Mouse (Mus musculus) left cerebral cortex, postnatal 36 days (tissue): Measurements from ENCODE around the gene Cln3. TPM values are rescaled to one million over a fixed set of nuclear protein-coding genes. Genes with fewer than 3 reads are reported as not detected.
A peak's percentile ranks its signal among the peaks of the same experiment; 100 is the strongest.

ENCODE experiments used
- DNase-seq, 2 experiments: peaks; one replicate each; pipeline ENCODE4 v3.0.0; 2021 to 2022; ENCODE audit warnings: low spot score in 2 of 2, mixed read lengths in 1 of 2
- intact Hi-C: fragments of 180-260 bp; cut with DNase I; formaldehyde crosslinking; loops from one replicate; pipeline ENCODE4 v1.15.1; 2025
- microRNA-seq: library from miRNA; unstranded; fragments of <30 nt; microRNA quantifications from one replicate; pipeline ENCODE4 v1.2.0, GENCODE M21; 2022
- total RNA-seq, 2 experiments: library from RNA; stranded (reverse); gene quantifications; 2 replicates each; pipeline ENCODE4 v1.2.3; 2021

Gene Cln3
- total RNA-seq, 2 experiments from 2014 or later, result 27.4 to 35.8 TPM

DNA sequence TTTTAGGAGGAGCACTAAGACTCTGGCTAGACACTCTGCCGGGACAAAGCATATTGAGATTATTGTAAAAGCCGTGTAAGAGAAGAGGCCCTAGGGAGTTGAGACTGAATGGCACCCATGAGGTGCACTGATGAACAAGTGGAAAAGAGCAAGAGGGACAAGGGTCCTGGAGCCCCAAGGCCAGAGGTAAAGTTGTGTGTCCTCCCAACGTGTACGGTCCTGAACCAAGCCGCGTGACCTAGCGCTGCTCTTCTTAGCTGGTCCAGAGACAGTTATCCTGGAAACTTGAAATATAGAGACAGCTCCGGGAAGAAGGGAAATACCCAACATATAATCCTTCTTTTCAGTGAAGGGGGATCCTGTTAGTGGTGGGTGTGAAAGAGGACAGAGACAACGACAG, 49.2 kb downstream of the Cln3 start:
- intact Hi-C loops, result no loop called here
- DNase-seq, result no peak

DNA sequence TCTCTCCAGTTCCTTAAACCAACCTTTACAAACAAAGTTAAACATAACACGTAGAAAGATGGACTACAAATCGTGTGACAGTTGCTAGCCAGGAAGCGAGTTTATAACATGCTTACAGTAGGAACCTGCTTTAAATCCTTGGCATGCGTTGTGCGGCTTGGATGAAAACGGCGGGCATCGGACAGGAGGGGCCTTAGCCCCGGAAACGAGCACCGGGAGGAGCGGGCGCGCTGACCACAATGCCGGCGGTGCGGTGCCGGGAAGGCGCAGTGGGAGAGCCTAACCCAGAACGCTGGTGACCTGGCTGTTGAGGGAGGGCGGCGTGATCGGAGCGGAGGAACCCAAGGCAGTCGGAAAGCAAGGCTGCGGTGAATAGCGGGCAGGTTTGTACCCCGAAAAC, 49.9 kb downstream of the Cln3 start:
- intact Hi-C loops, result no loop called here
- no peak for DNase-seq

DNA sequence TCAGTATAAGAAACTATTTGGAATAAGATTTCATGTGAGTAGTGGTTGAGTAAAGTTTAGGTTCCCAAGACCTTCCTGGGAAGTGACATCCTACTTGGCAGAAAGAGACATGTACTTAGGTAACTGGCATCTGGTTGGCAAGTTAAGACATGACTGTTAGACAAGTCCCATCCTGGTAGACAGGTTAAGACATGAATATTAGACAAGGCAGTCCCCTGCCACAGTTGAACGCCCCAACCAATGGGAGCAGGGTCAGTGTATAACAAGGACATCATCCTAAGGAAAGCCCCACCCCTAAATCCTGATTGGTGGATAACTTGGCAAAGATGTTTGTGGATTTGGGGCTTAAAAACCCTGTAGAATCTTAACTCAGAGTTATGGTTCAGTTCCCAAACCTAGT, 52.2 kb downstream of the Cln3 start:
- intact Hi-C loops, result no loop called here
- no peak for DNase-seq

DNA sequence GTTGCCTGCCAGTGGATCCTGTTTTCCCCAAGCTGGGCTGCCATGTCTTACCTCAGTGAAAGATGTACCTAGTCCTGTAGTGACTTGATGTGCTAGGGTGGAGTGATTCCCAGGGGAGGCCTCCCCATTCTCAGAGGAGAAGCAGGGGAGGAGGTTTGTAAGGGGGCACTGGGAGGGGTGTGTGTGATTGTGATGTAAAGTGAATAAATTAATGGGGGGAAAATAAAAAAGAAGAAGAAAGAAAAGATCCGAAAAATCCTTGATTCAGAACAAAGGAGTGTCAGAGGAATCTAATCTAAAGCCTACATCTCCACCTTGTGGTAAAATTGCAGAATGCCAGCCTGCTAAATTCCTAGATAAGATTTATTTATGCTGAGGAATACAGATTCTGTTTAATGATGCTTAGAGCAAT, 57.4 kb downstream of the Cln3 start:
- no peak for DNase-seq
- intact Hi-C loops, result loop anchor here (2.0 to 5.0 kb wide), 3 partner anchors 51 to 206 kb away; no protein-coding TSS in a partner anchor

GRCm38 (mm10) chr7:126523316-126523715, 62.3 kb downstream of the Cln3 start:
- intact Hi-C loops, result no loop called here
- DNase-seq, result no peak

Small RNA genes within 50 kb of the gene (microRNA-seq; reads per million reads assigned to microRNA genes)
- gene Mir7059, result 6.3 reads per million, percentile 22 among the genes with 10 or more reads in this experiment

Other genes starting within 250 kb of the Cln3 start
- gene Lat, start 216.2 kb downstream of the Cln3 start, total RNA-seq, result 1 to 10 TPM in 1 of 2 experiments, under 1 TPM in 1; 0.57 to 1.5 TPM
- gene Spns1, start 208.4 kb downstream of the Cln3 start, total RNA-seq, result 10 to 100 TPM; 81.5 to 85.5 TPM
- 1 to 10 TPM; 5.2 to 5.5 TPM for gene Nfatc2ip, start 189.1 kb downstream of the Cln3 start, total RNA-seq
- not detected for gene Cd19, start 170.9 kb downstream of the Cln3 start, total RNA-seq
- 10 to 100 TPM; 11.0 to 11.6 TPM for gene Rabep2, start 157.1 kb downstream of the Cln3 start, total RNA-seq
- gene Atp2a1, start 122.7 kb downstream of the Cln3 start, total RNA-seq, result under 1 TPM in 1 of 2 experiments, not detected in 1; 0.54 TPM
- gene Sh2b1, start 110.4 kb downstream of the Cln3 start, total RNA-seq, result 10 to 100 TPM; 68.5 to 73.5 TPM
- 10 to 100 TPM; 77.2 to 81.6 TPM for gene Tufm, start 98.5 kb downstream of the Cln3 start, total RNA-seq
- 100 to 1,000 TPM; 102 to 144 TPM for gene Atxn2l, start 82.4 kb downstream of the Cln3 start, total RNA-seq
- 100 to 1,000 TPM; 169 to 193 TPM for gene Eif3c, start 19.4 kb downstream of the Cln3 start, total RNA-seq
- gene Apobr, start 875 bp downstream of the Cln3 start, total RNA-seq, result under 1 TPM; 0.39 to 0.63 TPM
- gene Il27, start 9.1 kb upstream of the Cln3 start, total RNA-seq, result not detected
- gene Nupr1, start 45.0 kb upstream of the Cln3 start, total RNA-seq, result 10 to 100 TPM; 16.6 to 17.2 TPM
- gene Sgf29, start 63.5 kb upstream of the Cln3 start, total RNA-seq, result 10 to 100 TPM; 27.2 to 38.4 TPM
- gene Sult1a1, start 90.6 kb upstream of the Cln3 start, total RNA-seq, result 10 to 100 TPM in 1 of 2 experiments, 1 to 10 TPM in 1; 9.6 to 15.9 TPM
- 100 to 1,000 TPM in 1 of 2 experiments, 10 to 100 TPM in 1; 85.8 to 109 TPM for gene Bola2, start 109.6 kb upstream of the Cln3 start, total RNA-seq
- gene Slx1b, start 110.0 kb upstream of the Cln3 start, total RNA-seq, result 10 to 100 TPM; 17.6 to 20.3 TPM
- gene Coro1a, start 122.0 kb upstream of the Cln3 start, total RNA-seq, result 100 to 1,000 TPM; 159 to 176 TPM
- gene Mapk3, start 173.8 kb upstream of the Cln3 start, total RNA-seq, result 100 to 1,000 TPM; 148 to 172 TPM
- 1 to 10 TPM in 1 of 2 experiments, under 1 TPM in 1; 0.99 to 3.0 TPM for gene Gdpd3, start 180.5 kb upstream of the Cln3 start, total RNA-seq
- gene Ypel3, start 191.1 kb upstream of the Cln3 start, total RNA-seq, result 100 to 1,000 TPM; 303 to 345 TPM
- gene Tbx6, start 195.7 kb upstream of the Cln3 start, total RNA-seq, result under 1 TPM; 0.54 to 0.68 TPM
- gene Ppp4c, start 206.7 kb upstream of the Cln3 start, total RNA-seq, result 10 to 100 TPM; 47.5 to 49.9 TPM
- gene Fam57b, start 211.9 kb upstream of the Cln3 start, total RNA-seq, result 10 to 100 TPM; 81.6 to 84.1 TPM
- not detected for gene 4930451I11Rik, start 245.8 kb upstream of the Cln3 start, total RNA-seq